Mouse (Mus musculus): ENCODE results near the gene Hoxd9.

- TF ChIP-seq CTCF (IDR thresholded peaks at IDR 0.05; ENCODE audit: control insufficient read depth, insufficient read depth, insufficient read length) (no peak), CEBPB (IDR thresholded peaks at IDR 0.05; ENCODE audit: low read depth) (no peak)
Measured at GRCm38 (mm10) chr2:74705467-74706089, 8.1 kb downstream of the Hoxd9 start.

Data from C2C12 (cell line).